Mouse (Mus musculus) gastrocnemius, postnatal 36 days (tissue): Measurements from ENCODE around the gene Olfr60. TPM values are rescaled to one million over a fixed set of nuclear protein-coding genes. Genes with fewer than 3 reads are reported as not detected.

ENCODE experiments used
- DNase-seq, 2 experiments: peaks; one replicate each; pipeline ENCODE4 v3.0.0; 2022
- intact Hi-C: fragments of 180-260 bp; cut with DNase I; formaldehyde crosslinking; loops from one replicate; pipeline ENCODE4 v1.15.1; 2025
- long read RNA-seq, 2 experiments: library from polyadenylated mRNA; stranded (forward); transcript quantifications; one replicate each; pipeline ENCODE4 v2.0.0; 2021
- total RNA-seq, 2 experiments: library from RNA; stranded (reverse); gene quantifications; 2 replicates each; pipeline ENCODE4 v1.2.3; 2021

The Olfr60 gene
- not detected for total RNA-seq
- long read RNA-seq, experiment 1, result 0 reads
- long read RNA-seq, experiment 2, result 0 reads

GRCm38 (mm10) chr7:140361571-140361970, at the start of gene Olfr60:
TSS of gene Olfr60 (minus strand) at chr7:140361671.
- intact Hi-C loops, result no loop called here
- DNase-seq, result no peak

GRCm38 (mm10) chr7:140402818-140403217, 41.3 kb upstream of the Olfr60 start, which contains the start of gene Olfr531:
TSS of gene Olfr531 (minus strand) at chr7:140402918.
- intact Hi-C loops, result no loop called here
- DNase-seq, result no peak

GRCm38 (mm10) chr7:140376911-140377310, 15.4 kb upstream of the Olfr60 start:
- no peak for DNase-seq
- intact Hi-C loops, result no loop called here

- intact Hi-C loops, result no loop called here
- DNase-seq, result no peak
Observed at GRCm38 (mm10) chr7:140376231-140376630, 14.8 kb upstream of the Olfr60 start, which contains the start of gene Olfr530. TSS of gene Olfr530 (minus strand) at chr7:140376331.

GRCm38 (mm10) chr7:140374300-140374699, 12.8 kb upstream of the Olfr60 start:
- intact Hi-C loops, result no loop called here
- no peak for DNase-seq

- intact Hi-C loops, result no loop called here
- DNase-seq, result no peak
Observed at GRCm38 (mm10) chr7:140333717-140334116, 27.8 kb downstream of the Olfr60 start, which contains the start of gene Olfr527. TSS of gene Olfr527 (plus strand) at chr7:140334017.

- intact Hi-C loops, result no loop called here
Observed at GRCm38 (mm10) chr7:140329766-140330304, 31.6 kb downstream of the Olfr60 start.

GRCm38 (mm10) chr7:140321135-140321534, 40.3 kb downstream of the Olfr60 start:
- intact Hi-C loops, result no loop called here
- DNase-seq, result no peak

More at GRCm38 (mm10) chr7:140329766-140330304, 31.6 kb downstream of the Olfr60 start:
- DNase-seq, result no peak

- intact Hi-C loops, result no loop called here
- DNase-seq, result no peak
Observed at GRCm38 (mm10) chr7:140320558-140320957, 40.9 kb downstream of the Olfr60 start, which contains the start of gene Olfr525. TSS of gene Olfr525 (plus strand) at chr7:140320858.

GRCm38 (mm10) chr7:140319861-140320385, 41.5 kb downstream of the Olfr60 start:
- intact Hi-C loops, result no loop called here

GRCm38 (mm10) chr7:140299416-140299815, 62.1 kb downstream of the Olfr60 start:
- intact Hi-C loops, result no loop called here
- DNase-seq, result no peak

More at GRCm38 (mm10) chr7:140319861-140320385, 41.5 kb downstream of the Olfr60 start:
- no peak for DNase-seq

- no peak for DNase-seq
- intact Hi-C loops, result no loop called here
Observed at GRCm38 (mm10) chr7:140296876-140297275, 64.6 kb downstream of the Olfr60 start.

GRCm38 (mm10) chr7:140295746-140296145, 65.7 kb downstream of the Olfr60 start:
- intact Hi-C loops, result no loop called here
- DNase-seq, result no peak

Other genes starting within 250 kb of the Olfr60 start
- gene Paox, start 245.9 kb downstream of the Olfr60 start, total RNA-seq, result 1 to 10 TPM; 3.1 to 3.7 TPM
- 100 to 1,000 TPM; 105 to 146 TPM for gene Echs1, start 245.2 kb downstream of the Olfr60 start, total RNA-seq
- gene Mtg1, start 224.1 kb downstream of the Olfr60 start, total RNA-seq, result 10 to 100 TPM; 24.4 to 25.2 TPM
- under 1 TPM in 1 of 2 experiments, not detected in 1; 0.27 TPM for gene Sprn, start 206.8 kb downstream of the Olfr60 start, total RNA-seq
- not detected for gene Olfr522, start 196.9 kb downstream of the Olfr60 start, total RNA-seq
- not detected for gene Olfr523, start 188.5 kb downstream of the Olfr60 start, total RNA-seq
- not detected for gene Olfr524, start 155.7 kb downstream of the Olfr60 start, total RNA-seq
- not detected for gene Cd163l1, start 143.4 kb downstream of the Olfr60 start, total RNA-seq
- gene 5830411N06Rik, start 114.4 kb downstream of the Olfr60 start, total RNA-seq, result not detected
- not detected for gene Olfr525, start 40.8 kb downstream of the Olfr60 start, total RNA-seq
- not detected for gene Olfr527, start 27.7 kb downstream of the Olfr60 start, total RNA-seq
- not detected for gene Olfr530, start 14.7 kb upstream of the Olfr60 start, total RNA-seq
- gene Olfr531, start 41.2 kb upstream of the Olfr60 start, total RNA-seq, result not detected
- not detected for gene Olfr532, start 60.0 kb upstream of the Olfr60 start, total RNA-seq
- not detected for gene Olfr533, start 101.7 kb upstream of the Olfr60 start, total RNA-seq
- not detected for gene Olfr535, start 122.5 kb upstream of the Olfr60 start, total RNA-seq
- gene Olfr536, start 145.7 kb upstream of the Olfr60 start, total RNA-seq, result not detected
- not detected for gene Olfr538, start 206.2 kb upstream of the Olfr60 start, total RNA-seq
- not detected for gene Olfr46, start 239.6 kb upstream of the Olfr60 start, total RNA-seq